ENCODE assay signal across 31 mouse cellular contexts in the genomic region with DNA sequence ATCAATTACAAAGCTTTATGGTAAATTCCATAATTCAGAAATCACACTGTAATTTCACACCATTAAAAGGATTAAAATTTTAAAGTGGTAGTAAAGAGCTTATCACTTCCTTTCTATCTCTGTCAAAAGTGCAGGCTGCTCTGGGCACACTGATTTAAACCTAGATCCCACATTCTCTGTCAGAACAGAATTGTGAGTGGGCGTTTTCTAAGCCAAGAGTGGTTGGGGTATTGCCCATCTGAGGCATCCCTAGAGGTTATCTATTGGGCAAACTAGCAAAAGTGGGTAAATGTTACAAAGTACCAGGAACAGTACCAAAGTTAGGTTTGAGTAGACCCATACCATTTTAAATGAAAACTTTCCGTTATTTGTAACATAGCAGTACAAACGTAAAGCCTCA. TPM values are rescaled to one million over a fixed set of nuclear protein-coding genes. Genes with fewer than 3 reads are reported as not detected.
DNase-seq lines count a peak whose midpoint lies in the region; ATAC-seq and TF ChIP-seq lines count a peak whose summit lies in the region.
"Had no signal": no experiment of that assay in that cellular context is flagged by ENCODE, and none has a peak within 500 bp of the region (broad histone marks: within the 10 kb centered on the region; RNA-seq: fewer than 3 reads in every experiment).

No protein-coding gene starts in this region.

- H3K27ac ChIP-seq in MEL (ENCODE audit: control insufficient read depth, low read depth, low read length), result no peak overlapping the region
- H3K27ac ChIP-seq: forebrain, embryonic 10.5 days; forebrain, embryonic 13.5 days; gastrocnemius, adult 2 months; heart, embryonic 13.5 days; hindbrain, embryonic 14.5 days; hindbrain, postnatal 0 days; intestine, embryonic 15.5 days had no signal

- no peaks in the 10 kb centered on the region for H3K27me3 ChIP-seq in MEL (ENCODE audit: control insufficient read depth in 1 of 2, insufficient read depth in 2 of 2, low read length in 2 of 2)
- H3K27me3 ChIP-seq: forebrain, embryonic 13.5 days; heart, embryonic 13.5 days; intestine, embryonic 15.5 days; Patski had no signal

- no peak for TF ChIP-seq RAD21 in MEL (IDR thresholded peaks at IDR 0.05; ENCODE audit: low read depth, low read length)

- no peaks in the 10 kb centered on the region for H3K9me3 ChIP-seq in MEL (replicated peaks; ENCODE audit: insufficient read depth, low read length)
- H3K9me3 ChIP-seq: forebrain, embryonic 10.5 days; forebrain, embryonic 13.5 days; heart, embryonic 13.5 days; intestine, embryonic 15.5 days had no signal

- ATAC-seq in megakaryocyte-erythroid progenitor cell, adult 5-6 weeks (replicated peaks; ENCODE audit: low FRiP score, low TSS enrichment, poor library complexity, severe bottlenecking), result no peak
- ATAC-seq: forebrain, embryonic 13.5 days; forebrain, embryonic 16.5 days; hindbrain, postnatal 0 days; intestine, embryonic 15.5 days; Patski had no signal

- peak; percentile 49 for DNase-seq in CD4-positive, CD25-positive, alpha-beta regulatory T cell, adult 2 months (ENCODE audit: low read depth, low spot score)
- DNase-seq in MEL (ENCODE audit: low read depth, low spot score), result no peak
- peak; percentile 67 for DNase-seq in induced T-regulatory cell, adult 2 months (ENCODE audit: low read depth)
- DNase-seq in urinary bladder, adult 2 months (ENCODE audit: low spot score), result no peak
- no peak for DNase-seq in right cerebral cortex, postnatal 25 days
- DNase-seq: adrenal gland, adult 8-10 months; adrenal gland, postnatal 25 days; cerebellum, adult 11-12 months; cerebellum, adult 8-10 months; cerebellum, postnatal 10 days; cerebellum, postnatal 36 days; gastrocnemius, adult 2 months; gastrocnemius, postnatal 14 days; heart, adult 18-20 months; heart, postnatal 14 days; heart, postnatal 4 days; kidney, adult 11 months had no signal

- TF ChIP-seq POLR2A in MEL (IDR thresholded peaks at IDR 0.05; ENCODE audit: control insufficient read depth in 1 of 2, insufficient read depth in 1 of 2, low read depth in 1 of 2, low read length in 2 of 2, poor library complexity in 1 of 2), result no peak

- TF ChIP-seq CTCF in MEL (IDR thresholded peaks at IDR 0.05 in 2 of 3, conservative IDR thresholded peaks at IDR 0.05 in 1 of 3; ENCODE audit: control insufficient read depth in 1 of 3, insufficient read depth in 1 of 3, low read depth in 2 of 3, low read length in 3 of 3, poor library complexity in 1 of 3, severe bottlenecking in 1 of 3), result no peak

- H3K4me3 ChIP-seq in MEL (ENCODE audit: control insufficient read depth in 1 of 2, insufficient read depth in 1 of 2, low read depth in 2 of 2, low read length in 2 of 2), result no peak overlapping the region
- H3K4me3 ChIP-seq: forebrain, embryonic 10.5 days; forebrain, embryonic 13.5 days; gastrocnemius, adult 2 months; heart, embryonic 13.5 days; intestine, embryonic 15.5 days had no signal

- no peak overlapping the region for H3K9ac ChIP-seq in MEL (ENCODE audit: control insufficient read depth, low read depth, low read length, poor library complexity, severe bottlenecking)
- H3K9ac ChIP-seq: forebrain, embryonic 13.5 days; heart, embryonic 13.5 days; hindbrain, embryonic 14.5 days; intestine, embryonic 15.5 days had no signal

- H3K4me1 ChIP-seq in MEL (ENCODE audit: control insufficient read depth in 1 of 2, insufficient read depth in 2 of 2, low read length in 2 of 2), result no peaks in the 10 kb centered on the region
- H3K4me1 ChIP-seq: forebrain, embryonic 10.5 days; forebrain, embryonic 13.5 days; heart, embryonic 13.5 days; intestine, embryonic 15.5 days had no signal

- H3K36me3 ChIP-seq in MEL (ENCODE audit: control insufficient read depth in 1 of 2, insufficient read depth in 2 of 2, low read length in 2 of 2), result no peaks in the 10 kb centered on the region; a peak in 2 of 4 replicates
- H3K36me3 ChIP-seq: intestine, embryonic 15.5 days had no signal

- no peaks in the 10 kb centered on the region for H3K79me2 ChIP-seq in MEL (ENCODE audit: control insufficient read depth, insufficient read depth, low read length, poor library complexity)

- no peak for TF ChIP-seq EP300 in MEL (IDR thresholded peaks at IDR 0.05; ENCODE audit: low read depth in 1 of 2, low read length in 2 of 2)

TF ChIP-seq in MEL, 35 proteins besides CTCF, POLR2A, EP300 and RAD21:
- TF ChIP-seq RCOR1 (IDR thresholded peaks at IDR 0.05; ENCODE audit: low read depth, low read length) (0 out of 2 replicates have a peak, but pooled peaks have one; percentile 14), UBTF (IDR thresholded peaks at IDR 0.05; ENCODE audit: borderline replicate concordance, insufficient read depth, low read depth, low read length) (no peak), HCFC1 (IDR thresholded peaks at IDR 0.05; ENCODE audit: low read depth, low read length) (no peak), SIN3A (IDR thresholded peaks at IDR 0.05; ENCODE audit: low read length) (no peak), MAFK (IDR thresholded peaks at IDR 0.05; ENCODE audit: borderline replicate concordance, low read depth, low read length) (no peak)

RNA-seq across cellular contexts. Expression of gene Ube2d2b, which starts 51.1 kb away (rescaled TPM):
- total RNA-seq in MEL (2012; rRNA removed), result not detected in 2 replicates
- polyA plus RNA-seq in MEL (2012; ENCODE audit: insufficient read depth in 1 of 2, insufficient read length in 2 of 2, low read depth in 1 of 2, low replicate concordance in 2 of 2, missing spikeins in 1 of 2), result under 1 TPM in 1 of 2 experiments, not detected in 1; 0.08 TPM
- total RNA-seq in megakaryocyte-erythroid progenitor cell, adult 5-6 weeks (2014; fragmentation: Nextera tagmentation), result not detected in 2 replicates
- not detected in 2 replicates for total RNA-seq in megakaryocyte-erythroid progenitor cell, adult 5-6 weeks (2017)
- not detected in 2 replicates for polyA plus RNA-seq in urinary bladder, adult 2 months (2012; rRNA removed)
- total RNA-seq: adrenal gland, adult 8-10 months; adrenal gland, postnatal 25 days; gastrocnemius, adult 2 months; gastrocnemius, postnatal 14 days; gastrocnemius, postnatal 4 days; heart, adult 18-20 months; heart, postnatal 14 days; heart, postnatal 4 days; hindbrain, postnatal 0 days had no signal
- polyA plus RNA-seq: brain, embryonic 14.5 days; cortical plate, adult 2 months; embryonic facial prominence, embryonic 14.5 days; intestine, embryonic 15.5 days; Patski had no signal

RNA-seq across cellular contexts. Expression of gene Gfi1, which starts 52.9 kb away (rescaled TPM):
- not detected in 2 replicates for total RNA-seq in MEL (2012; rRNA removed)
- polyA plus RNA-seq in MEL (2012; ENCODE audit: insufficient read depth in 1 of 2, insufficient read length in 2 of 2, low read depth in 1 of 2, low replicate concordance in 2 of 2, missing spikeins in 1 of 2), result under 1 TPM in 1 of 2 experiments, not detected in 1; 0.04 TPM
- total RNA-seq in megakaryocyte-erythroid progenitor cell, adult 5-6 weeks (2014; fragmentation: Nextera tagmentation), result 0.67 and 0.81 TPM in 2 replicates
- total RNA-seq in megakaryocyte-erythroid progenitor cell, adult 5-6 weeks (2017), result 0.30 TPM in 1 of 2 replicates, not detected in the other
- polyA plus RNA-seq in urinary bladder, adult 2 months (2012; rRNA removed), result 0.46 and 0.52 TPM in 2 replicates
- total RNA-seq: adrenal gland, postnatal 25 days; gastrocnemius, adult 2 months; gastrocnemius, postnatal 14 days had no signal
- polyA plus RNA-seq: cortical plate, adult 2 months; embryonic facial prominence, embryonic 11.5 days; forebrain, embryonic 10.5 days; forebrain, embryonic 13.5 days; forebrain, embryonic 16.5 days; heart, embryonic 13.5 days; hindbrain, embryonic 14.5 days had no signal

Comparison
In these comparisons a context has a peak if more than half of its experiments do, and no peak if none do; other contexts are left out.
1. DNase-seq: peak in CD4-positive, CD25-positive, alpha-beta regulatory T cell, adult 2 months (single experiment) and induced T-regulatory cell, adult 2 months (single experiment); none in MEL (single experiment), urinary bladder, adult 2 months (single experiment) and right cerebral cortex, postnatal 25 days (single experiment).